Mouse (Mus musculus): ENCODE measurements at regions not wholly inside any gene's neighbourhood (a gene's known extent, or its start where the extent isn't known, plus 50 kb on each side); places are given as distances from the start of the nearest gene placed in this dataset.

DNA sequence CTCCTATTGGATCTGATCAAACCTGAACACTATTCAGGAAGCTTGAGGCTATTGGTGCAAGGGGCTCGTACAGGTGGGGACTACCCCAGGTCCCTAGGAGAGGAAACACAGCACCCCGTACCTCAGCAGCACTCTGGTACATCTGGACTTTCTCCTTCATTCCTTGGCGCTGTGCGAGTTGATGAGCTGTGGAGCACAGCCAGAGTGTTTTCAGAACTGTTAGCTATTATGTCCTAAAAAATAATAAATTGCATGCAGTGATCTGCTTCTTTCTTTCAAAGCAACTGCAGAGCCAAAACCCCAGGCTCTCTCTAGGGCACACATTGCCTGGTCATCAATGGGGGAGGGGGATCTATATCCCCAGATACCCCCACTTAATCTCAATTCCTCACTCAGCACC is 122.6 kb downstream of the Gm12728 start:
- no peak for DNase-seq

DNA sequence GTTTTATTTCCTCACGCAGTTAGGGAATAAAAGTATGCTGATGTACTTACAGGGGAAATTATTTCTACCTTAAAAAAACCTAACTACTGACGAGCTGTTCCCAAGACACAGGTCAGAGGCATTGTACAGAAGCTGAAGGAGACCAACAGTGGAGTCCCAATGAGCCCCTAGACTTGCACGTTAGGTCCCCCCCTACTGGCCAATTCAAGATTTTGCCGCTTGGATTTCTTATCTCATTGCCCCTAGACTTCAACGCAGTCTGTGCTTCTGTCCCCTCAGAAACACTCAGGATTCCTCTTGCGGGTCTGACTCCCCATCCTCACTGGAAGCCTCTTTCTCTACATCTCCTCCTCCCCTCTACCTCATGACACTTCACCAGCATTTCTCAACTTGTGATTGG is 125.3 kb downstream of the Gm12728 start:
- DNase-seq = peak; percentile 12

DNA sequence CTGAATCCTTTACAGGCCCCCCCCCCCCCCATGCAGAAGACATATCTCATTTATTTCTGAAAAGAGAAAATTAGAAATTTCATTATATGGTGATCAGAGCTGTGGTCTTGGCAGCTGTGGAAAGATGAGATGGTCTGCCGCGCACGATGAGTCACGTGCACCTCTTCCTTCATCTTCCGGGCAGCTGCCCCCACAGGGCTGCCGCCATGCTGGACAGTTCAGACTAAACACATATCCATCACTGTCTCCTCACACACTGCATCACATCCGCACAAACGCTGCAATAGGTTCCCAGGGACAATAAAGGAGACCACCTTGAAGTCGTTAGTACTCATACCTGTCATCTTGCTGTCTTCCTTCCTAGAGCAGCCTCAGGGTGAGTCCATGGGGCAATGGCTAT is 126.6 kb downstream of the Gm12728 start:
- DNase-seq = no peak

DNA sequence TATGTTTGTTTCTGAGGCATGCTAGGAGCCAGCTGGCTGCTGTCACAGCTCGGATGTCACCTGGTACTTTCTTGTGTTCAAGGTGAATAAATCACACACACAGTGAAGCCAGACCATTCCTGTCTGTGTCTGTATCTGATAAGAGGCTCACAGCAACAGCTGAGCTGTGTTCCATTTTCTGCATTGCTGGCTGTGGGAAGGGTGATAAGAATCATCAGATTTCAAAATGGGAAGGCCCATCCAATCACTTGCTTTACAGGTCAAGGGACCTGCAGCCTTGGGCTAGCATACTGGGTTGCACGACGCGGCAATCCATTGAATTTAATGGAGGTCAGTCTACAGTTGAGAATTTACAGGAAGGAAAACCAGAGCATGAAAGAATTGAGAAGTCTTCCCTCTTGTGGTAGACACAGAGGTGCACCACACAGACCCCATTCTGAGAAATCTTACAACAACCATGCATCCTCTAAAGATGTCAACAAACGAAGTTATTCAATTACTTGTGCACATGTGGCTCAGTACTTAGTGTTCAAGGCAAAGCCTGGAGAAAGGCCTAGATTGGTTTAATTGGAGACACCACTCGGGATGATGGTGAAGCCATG is 135.2 kb downstream of the Gm12728 start:
- DNase-seq = no peak

DNA sequence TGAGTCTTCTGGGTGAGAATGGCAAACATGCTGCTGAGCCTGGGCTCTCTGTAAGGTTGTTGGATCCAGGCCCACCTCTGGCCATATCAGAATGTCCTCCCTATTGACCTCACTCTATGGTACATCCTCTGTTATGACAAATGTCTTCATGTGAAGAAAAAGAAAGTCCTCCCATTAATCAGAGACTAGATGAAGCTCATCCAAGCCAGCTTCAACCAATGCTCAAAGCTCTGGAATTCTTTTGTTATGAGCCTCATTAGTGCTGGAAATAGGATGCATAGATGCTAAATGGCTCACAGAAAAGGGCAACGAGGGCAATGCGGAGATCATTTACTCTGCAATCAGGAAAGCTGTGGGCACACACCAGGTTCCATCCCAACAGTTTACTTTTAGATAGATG is 135.8 kb downstream of the Gm12728 start:
- DNase-seq = no peak

DNA sequence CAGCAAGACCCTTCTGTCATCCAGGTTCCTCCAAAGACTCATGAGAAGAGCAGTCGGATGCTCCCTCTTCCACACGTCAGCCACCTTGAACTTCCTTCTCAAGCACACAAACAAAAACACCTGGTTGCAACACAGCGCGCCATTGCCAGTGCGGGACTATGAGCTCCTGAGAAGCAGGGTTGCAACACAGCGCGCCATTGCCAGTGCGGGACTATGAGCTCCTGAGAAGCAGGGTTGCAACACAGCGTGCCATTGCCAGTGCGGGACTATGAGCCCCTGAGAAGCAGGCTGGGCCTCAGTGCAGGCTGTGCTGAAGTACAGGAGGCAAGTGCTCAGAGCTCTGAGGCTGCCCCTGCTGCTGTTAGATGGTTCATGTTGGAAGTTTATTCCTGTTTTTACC is 140.0 kb downstream of the Gm12728 start:
- DNase-seq = no peak

DNA sequence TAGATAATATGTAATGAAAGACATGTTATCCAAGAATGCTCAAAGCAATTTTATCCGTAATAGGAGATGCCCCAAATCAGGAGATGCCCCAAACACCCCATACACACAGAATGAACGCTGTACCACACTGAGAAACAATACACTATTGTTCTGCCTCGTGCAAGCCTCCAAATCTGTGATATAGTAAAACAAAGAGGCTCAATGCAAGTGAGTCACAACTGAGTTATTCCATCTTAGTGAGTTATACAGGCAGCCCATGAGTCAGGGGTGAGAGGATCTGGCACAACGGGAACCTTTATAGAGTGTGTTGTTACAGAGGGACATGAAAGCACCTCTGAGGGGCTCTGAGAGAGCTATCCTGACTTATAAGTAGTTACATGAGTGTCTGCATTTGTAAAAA is 145.3 kb downstream of the Gm12728 start:
- no peak for DNase-seq

DNA sequence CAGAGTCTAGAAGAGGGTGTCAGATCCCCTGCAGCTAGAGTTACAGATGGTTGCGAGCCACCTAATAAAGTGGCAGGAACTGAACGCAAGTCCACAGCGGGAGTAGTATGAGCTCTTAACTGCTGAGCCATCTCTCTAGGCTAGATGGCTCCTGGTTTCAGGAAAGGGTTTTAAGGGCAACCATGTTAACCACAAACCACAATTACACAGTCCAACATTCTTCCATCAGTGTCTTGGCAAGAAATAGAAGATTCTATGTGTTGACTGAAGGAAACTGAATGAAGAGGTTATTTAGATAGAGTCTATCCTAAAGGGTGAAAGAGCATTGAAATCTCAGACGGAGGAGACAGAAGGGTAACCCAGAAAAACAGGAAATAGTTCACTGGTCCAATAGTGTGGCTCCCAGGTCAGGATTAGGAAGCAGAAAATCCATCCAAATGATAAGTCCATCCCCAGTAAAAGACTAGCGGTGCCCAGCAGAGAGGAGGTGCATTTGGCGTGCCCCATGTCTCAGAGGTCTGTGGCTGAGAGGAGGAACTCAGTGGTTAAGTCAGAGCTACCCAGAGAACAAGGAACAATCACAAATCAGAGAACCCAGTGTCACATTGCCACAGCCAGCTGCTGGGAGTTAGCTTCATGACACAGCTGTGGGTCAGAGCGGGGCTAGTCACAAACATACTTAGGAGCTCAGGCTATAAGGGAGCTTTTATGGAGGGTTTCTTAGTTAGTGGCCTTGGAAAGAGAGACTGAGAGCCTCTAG is 147.3 kb downstream of the Gm12728 start:
- DNase-seq = no peak

DNA sequence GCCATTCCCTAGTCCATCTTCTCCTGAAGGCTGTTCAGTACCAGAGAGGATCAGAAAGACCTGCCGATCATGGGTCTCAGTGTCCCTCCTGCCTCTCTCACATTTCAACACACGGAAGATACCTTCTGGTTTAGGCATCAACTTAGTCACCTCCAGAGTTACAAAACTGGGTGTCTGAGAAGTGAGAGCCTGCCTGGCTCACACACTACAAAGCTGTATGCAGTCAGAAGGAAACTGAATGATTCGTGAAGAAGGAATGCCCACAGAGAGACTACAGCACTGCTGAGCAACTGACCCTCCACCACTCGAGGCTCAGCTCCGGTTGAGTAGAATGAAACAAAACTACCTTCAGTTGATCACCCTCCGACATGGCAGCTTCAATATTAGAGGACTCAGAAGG is 147.9 kb downstream of the Gm12728 start:
- DNase-seq = no peak

DNA sequence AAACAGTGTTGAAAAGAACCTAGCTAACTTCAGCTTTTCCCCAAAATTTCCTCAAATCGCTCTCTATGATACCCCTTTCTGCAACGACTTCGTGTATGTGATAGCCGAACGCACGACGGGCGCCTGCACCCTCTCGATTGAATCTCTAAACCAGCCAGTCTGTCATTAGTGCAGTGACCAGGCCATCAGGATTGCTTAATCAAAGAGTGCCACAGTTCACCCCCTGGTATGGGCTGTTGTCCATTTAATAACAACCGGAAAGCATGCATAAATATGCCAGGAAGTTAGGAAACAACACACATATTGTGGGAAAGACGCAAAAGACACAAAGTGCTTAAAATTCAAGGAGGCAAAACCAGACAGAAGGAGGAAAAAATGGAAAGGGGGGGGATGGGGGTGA is 149.2 kb downstream of the Gm12728 start:
- DNase-seq = no peak

DNA sequence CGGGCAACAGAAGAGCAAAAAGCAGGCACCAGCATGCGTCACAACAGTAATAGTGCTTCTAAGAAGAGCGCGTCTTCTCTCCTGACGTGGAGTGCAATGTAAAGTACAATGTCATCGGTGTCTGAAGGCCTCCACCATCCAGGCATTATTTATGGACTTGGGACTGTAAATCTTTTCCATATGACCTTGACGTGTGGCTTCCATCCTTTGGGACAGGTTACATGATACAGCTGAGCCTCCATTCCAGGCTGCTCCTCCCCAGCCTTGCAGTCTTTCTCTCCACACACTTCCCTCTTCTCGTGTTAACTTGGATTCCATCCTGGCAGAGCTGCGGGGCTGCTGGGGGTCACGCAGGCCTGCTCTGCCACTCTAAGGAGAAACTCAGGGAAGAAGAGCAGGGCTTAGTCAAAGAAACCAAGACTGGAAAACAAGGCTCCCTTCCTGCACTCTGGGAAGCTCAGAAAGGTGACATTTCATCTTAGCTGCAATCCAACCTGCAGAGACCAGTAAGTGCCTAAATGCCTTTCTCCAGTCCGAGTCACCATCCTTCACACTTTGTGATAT is 150.0 kb downstream of the Gm12728 start:
- DNase-seq = no peak

DNA sequence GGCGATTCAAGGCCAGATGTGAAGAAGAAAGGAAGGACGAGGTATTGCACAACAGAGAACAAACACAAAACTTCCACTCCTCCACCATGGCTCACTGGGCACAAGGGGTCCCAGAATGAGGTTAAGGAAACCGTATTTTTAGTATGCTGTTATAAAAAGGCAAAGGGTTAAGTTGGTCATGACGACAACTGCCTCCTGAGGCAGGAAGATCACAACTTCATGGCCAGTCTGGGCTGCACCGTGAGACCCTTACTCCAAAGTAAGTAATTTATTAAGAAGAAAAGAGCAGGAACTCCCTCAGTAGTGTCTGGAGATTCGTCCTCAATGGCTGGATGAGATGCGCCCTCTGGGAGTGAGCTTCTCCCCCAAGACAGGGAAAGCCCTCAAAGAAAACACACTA is 151.2 kb downstream of the Gm12728 start:
- no peak for DNase-seq

DNA sequence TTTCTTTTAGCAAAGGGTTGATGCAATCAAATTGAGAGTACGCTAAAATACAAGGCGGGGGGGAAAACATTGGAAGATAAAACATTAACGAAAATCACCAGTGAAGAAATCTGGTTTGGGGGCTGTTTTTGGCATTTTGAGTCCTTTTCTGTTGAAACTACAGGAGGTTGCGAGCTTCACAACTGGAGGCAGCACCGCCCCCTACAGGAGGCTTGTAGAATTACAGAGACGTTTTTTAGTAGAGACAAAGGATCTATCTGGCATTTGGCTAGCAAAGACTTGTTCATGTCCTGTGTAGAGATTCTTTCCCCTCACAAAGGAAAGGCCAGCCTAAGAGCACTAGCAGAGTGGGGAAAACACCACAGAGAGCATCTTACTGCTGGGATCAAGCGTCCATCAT is 152.1 kb downstream of the Gm12728 start:
- DNase-seq = peak; percentile 30

DNA sequence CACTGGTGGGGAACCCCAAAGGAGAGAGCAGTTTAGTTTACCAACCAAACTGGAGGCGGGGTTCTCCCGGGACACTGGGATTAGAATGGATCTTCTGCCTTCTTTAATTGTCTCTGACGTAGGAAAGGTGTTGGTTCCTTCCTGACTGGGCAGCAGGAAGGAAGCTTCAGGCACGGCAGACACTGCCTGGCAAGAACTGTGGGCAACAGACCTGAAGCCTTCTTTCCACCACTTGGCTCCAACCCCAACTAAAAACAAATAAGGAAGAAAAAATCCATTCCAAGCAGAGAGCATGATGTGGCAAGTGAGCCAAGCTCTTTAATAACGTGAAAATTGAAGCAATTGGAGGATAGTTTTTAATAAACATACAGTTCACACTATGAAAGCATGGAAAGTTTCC is 155.3 kb downstream of the Gm12728 start:
- DNase-seq = no peak

DNA sequence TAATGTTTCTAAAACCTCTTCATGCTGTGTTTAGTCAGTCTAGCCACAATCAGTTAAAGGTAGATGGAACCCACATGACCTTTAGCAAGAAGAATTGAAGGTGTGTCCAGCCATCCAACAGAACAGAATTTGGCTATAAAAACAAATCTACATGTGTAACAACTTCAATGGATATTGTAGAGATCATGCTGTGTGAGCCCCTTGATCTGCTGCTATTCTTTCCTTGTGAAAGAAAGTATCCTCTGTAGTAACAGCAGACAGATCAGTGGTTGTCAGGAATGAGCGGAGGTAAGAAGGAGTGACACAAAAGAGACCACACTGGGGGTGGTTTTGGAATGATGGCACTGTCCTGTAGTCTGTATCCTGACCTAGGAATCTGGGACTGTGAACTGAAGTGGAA is 156.3 kb downstream of the Gm12728 start:
- no peak for DNase-seq

DNA sequence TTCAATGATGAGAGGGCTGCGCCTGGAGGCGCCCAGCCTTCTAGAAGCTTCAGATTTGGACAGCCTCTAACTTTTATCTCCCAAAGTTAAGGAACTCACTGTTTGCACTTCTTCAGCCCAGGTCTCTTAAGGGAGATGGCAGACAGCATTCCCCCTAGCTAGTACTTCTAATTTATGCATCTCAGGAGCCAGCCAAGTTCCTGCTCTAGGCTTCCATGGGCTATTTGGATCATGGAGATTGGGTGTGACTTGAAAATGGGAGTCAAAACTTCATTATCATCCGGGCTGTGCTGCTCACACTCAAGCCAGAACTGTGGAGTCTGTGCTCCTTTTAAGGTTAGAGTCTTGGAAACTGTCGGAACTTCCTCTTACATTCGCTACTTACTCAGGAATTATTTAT is 158.7 kb downstream of the Gm12728 start:
- no peak for DNase-seq

DNA sequence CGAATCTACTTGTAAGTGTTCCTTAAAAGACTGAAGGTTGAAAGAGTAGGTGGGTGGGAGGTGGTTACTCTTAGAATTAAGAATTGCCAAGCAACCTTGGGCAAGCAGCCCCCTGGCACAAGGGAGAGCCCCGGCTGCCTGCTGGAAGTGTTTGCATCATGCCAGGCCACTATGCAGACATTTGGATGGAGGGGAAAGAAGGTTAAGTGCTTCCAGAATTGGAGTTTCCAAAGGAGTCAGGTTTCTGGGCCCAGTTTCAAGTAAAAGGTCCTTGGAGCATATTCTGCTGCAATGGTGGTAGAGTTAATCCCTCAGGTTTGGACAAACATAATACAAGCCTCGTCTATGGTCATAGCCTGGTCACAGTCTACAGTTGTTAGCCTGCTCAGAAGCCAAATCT is 162.7 kb downstream of the Gm12728 start:
- no peak for DNase-seq

DNA sequence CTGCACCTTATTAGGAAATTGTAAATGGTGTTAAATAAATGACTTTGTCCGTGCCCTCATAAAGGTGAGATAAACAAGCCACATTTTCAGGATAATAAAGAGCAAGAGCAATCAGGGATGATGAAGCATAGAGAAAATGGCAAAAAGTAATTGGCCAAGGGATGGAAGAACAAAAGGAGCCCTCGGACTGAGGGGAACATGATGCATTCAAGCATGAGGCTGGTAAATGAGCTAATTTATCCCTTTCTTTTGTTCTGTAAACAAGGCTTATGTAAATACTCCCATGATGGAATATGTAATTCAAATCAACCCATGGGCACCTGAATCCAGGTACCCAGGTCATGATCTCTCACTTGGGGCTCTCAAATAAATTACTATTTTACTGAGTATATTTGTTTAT is 166.8 kb downstream of the Gm12728 start:
- no peak for DNase-seq

DNA sequence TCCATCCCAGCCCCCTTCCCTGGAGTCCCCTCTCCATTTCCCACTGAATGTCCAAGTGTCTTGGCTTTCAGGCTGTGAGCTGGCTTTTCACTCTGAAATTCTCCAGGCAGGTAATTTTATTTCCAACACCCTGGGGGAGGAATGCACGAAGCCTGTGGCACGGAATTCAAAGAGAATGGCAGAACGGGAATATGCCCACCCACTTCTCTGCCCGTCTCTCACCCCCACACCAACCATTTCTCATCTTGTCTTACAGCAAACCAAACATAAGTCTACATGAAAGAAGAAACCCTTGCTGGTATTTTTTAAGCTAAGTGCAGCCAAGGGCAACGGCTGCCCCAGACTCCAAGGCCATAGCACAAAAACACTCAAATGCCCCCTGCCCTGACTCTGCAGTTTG is 168.7 kb downstream of the Gm12728 start:
- DNase-seq = peak; percentile 10

DNA sequence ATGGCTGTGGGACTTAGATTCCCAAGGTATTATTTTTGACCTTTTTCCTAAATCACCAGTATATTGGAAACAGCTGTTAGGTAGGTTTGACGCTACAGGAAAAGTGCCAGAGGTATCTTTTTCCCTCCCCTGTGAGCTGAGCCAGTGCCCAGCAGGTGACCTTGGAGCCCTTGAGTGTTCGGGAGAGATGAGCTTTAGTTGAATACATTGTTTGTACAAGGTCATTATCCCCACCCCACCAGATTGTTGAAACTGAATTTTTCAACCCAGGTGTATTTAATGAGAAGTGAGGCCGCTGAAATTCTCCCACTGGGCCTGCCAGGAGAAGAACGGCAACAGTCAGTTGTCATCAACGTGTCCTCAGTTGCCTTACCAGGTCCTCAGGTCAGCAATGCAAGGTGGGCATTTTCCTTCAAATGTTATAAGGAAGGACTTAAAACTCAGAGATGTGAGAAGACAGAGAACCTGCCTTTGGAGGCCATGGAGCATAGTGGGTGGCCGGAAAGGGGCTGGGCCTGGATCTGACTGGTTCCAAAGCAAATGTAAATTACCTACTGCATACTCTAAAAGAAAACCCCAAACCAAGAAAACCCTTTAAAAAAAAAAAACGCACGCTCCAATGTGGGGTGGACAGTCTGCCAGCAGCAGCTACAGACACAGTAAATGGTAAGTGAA is 172.2 kb downstream of the Gm12728 start:
- DNase-seq = no peak

DNA sequence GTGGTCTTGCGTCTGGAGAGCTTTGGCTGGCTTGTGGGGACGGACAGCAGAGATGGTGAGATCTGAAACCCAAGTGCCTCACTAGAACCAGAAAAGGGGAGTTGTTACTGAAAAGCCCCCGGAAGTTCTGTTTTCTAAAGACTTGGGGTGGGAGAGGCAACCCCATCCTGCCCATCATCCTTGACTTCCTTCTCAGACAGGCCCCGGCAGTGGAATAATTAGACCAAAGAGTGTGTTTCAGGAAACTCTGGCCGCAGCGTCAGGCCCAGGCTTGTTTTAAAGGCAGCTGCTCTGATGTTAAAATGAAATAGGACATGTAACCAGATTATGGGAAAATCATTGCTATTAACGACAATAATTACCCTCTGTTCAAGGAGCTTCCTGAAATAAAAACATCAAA is 172.9 kb downstream of the Gm12728 start:
- no peak for DNase-seq

DNA sequence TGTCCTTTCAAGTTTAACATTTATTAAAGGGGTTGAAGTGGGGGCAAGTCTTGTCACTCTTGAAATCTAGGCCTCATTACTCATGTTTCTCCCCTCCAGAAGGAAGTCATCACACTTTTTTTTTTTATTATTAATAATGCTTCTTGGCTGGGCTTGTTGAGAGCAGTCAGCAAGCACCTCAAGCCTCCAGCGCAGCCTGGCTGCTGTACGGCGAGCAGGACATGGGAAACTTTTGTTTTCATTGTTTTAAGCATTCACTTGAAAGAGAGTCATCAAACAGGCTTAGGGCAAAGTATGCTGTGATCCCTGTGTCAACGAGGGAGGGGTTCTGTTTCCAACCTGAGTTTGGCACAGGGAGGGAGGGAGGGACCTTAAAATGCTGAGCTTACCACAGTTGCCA is 178.7 kb downstream of the Gm12728 start:
- DNase-seq = no peak

DNA sequence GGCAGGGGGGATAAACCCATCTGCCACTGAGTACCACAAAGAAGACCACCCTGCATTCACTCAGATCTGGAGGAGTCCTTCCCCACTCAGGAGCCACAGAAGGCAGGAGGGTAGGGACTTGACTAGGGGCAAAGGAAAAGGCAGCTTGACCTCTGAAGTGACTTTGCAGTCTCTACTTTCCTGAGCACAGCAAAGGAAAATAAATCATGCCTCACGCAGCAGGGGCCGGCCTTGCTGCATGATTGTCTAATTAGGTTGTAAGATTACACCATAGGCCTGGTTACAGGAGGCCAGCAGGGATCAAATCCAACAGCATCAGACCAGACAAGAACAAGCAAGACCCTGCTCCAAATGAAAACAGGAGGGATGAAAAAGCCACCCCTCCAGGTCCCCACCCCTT is 180.0 kb downstream of the Gm12728 start:
- DNase-seq = no peak

DNA sequence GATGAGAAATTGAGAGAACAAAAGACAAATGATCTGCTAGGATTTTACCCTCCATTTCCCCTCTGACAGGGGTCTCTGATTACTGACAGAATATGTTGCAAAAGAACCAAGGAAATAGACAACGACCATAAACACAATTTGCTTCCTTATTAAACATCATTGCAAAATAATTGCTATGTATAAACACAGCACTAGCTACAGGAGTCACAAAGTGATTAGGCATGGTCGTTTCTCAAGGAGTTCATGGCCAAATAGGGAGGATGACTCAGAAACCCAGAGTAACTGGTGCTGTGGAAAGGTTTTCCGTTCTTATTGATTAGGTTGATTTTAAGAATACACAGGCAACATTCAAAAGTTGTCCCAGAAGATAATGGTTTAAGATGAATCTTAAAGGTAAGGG is 180.4 kb downstream of the Gm12728 start:
- no peak for DNase-seq

Data from right cerebral cortex, adult 18-20 months (tissue).